In the genomic region with DNA sequence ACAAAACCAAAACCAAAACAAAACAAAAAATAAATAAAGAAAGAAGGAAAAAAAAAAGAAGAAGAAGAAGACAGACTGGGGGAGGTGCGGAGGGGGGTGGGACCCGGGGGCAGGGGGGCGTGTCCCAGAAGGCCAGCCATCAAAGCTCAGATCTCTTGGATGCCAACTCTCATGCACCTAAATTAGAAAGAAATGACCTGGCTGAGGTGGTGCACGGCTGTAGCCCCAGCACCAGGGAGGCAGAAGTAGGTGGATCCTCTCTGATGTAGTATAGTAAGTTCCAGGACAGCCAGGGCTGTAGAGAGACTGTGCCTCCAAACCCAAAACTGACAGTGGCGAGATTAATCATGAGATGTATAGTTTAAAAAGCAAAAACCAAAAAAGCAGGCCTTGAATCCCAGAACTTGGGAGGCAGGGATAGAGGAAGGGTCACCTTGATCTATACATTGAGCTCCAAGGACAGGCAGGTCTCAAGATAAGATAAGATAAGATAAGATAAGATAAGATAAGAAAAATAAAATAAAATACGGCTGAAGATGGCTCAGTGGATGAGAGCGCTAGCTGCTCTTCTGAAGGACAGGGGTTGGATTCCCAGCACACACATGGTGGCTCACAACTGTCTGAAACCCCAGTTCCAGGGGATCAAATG, we compare ENCODE assay signal across 7 mouse cellular contexts. TPM values are rescaled to one million over a fixed set of nuclear protein-coding genes. Genes with fewer than 3 reads are reported as not detected.
A peak's percentile ranks its signal among the peaks of the same experiment; 100 is the strongest.
DNase-seq lines count a peak whose midpoint lies in the region; ATAC-seq and TF ChIP-seq lines count a peak whose summit lies in the region.

No protein-coding gene starts in this region.

- in situ Hi-C loops in CH12.LX (cut with MboI; ENCODE audit: low pct_ligation_motif_present, low pct_unique_long_range_greater_than_20kb, low sequenced_read_pairs), result no loop called here

- no peak for DNase-seq in kidney, postnatal 14 days
- no peak for DNase-seq in CH12.LX (ENCODE audit: extremely low read depth)
- no peak for DNase-seq in yolk sac, embryonic 10.5 days (ENCODE audit: low spot score)
- no peak for DNase-seq in natural killer cell, adult 2 months (ENCODE audit: low spot score in 2 of 2)

- TF ChIP-seq POLR2A in CH12.LX (IDR thresholded peaks at IDR 0.05; ENCODE audit: low read depth, low read length), result no peak

- ATAC-seq in kidney, embryonic 16.5 days (ENCODE audit: low FRiP score, low TSS enrichment), result 0 out of 2 replicates have a peak, but pooled peaks have one; percentile 39
- ATAC-seq in granulocyte monocyte progenitor cell, adult 5-6 weeks (replicated peaks; ENCODE audit: poor library complexity, severe bottlenecking), result peak; percentile 40
- peak; percentile 18; the same call in 1 of the 2 replicates for ATAC-seq in megakaryocyte progenitor cell, adult 5-6 weeks (replicated peaks; ENCODE audit: poor library complexity)

- H3K27me3 ChIP-seq in kidney, embryonic 16.5 days (ENCODE audit: insufficient read depth, low read length), result no peaks in the 10 kb centered on the region
- no peaks in the 10 kb centered on the region for H3K27me3 ChIP-seq in CH12.LX (replicated peaks)

- H3K4me1 ChIP-seq in kidney, embryonic 16.5 days (ENCODE audit: insufficient read depth, low read length), result peaks cover 4% of the 10 kb centered on the region; the same call in 1 of the 2 replicates
- H3K4me1 ChIP-seq in CH12.LX (ENCODE audit: control insufficient read depth in 1 of 2, insufficient read depth in 2 of 2), result peaks cover 5 to 17% of the 10 kb centered on the region in 2 experiments

- H3K27ac ChIP-seq in kidney, embryonic 16.5 days (ENCODE audit: low read length), result no peak overlapping the region
- H3K27ac ChIP-seq in CH12.LX (ENCODE audit: insufficient read depth, low read depth), result no peak overlapping the region

- H3K36me3 ChIP-seq in kidney, embryonic 16.5 days (ENCODE audit: insufficient read depth, low read length), result no peaks in the 10 kb centered on the region
- H3K36me3 ChIP-seq in CH12.LX (replicated peaks in 1 of 2; ENCODE audit: control insufficient read depth in 1 of 2, insufficient read depth in 1 of 2, low read length in 1 of 2), result no peaks in the 10 kb centered on the region

- no peak overlapping the region for H3K4me3 ChIP-seq in kidney, embryonic 16.5 days (ENCODE audit: low read length)
- H3K4me3 ChIP-seq in CH12.LX (replicated peaks in 1 of 3; ENCODE audit: low read depth in 2 of 3, low read length in 2 of 3, poor library complexity in 1 of 3), result no peak overlapping the region

- WGBS in kidney, embryonic 16.5 days, result 69% methylated on average over 7 of the region's 7 CpGs

- H3K9me3 ChIP-seq in kidney, embryonic 16.5 days (ENCODE audit: low read length), result no peaks in the 10 kb centered on the region
- H3K9me3 ChIP-seq in CH12.LX (replicated peaks; ENCODE audit: low read length), result peaks cover 4% of the 10 kb centered on the region

- dilution Hi-C loops in CH12.LX (cut with MboI; ENCODE audit: extremely low pct_ligation_motif_present, extremely low pct_unique_long_range_greater_than_20kb, low sequenced_read_pairs), result no loop called here

- TF ChIP-seq CTCF in CH12.LX (conservative IDR thresholded peaks at IDR 0.05 in 1 of 2, IDR thresholded peaks at IDR 0.05 in 1 of 2; ENCODE audit: low read depth in 2 of 2, low read length in 2 of 2), result no peak

- TF ChIP-seq RAD21 in CH12.LX (IDR thresholded peaks at IDR 0.05; ENCODE audit: low read depth, low read length), result no peak

- H3K79me2 ChIP-seq in CH12.LX (replicated peaks; ENCODE audit: control insufficient read depth, extremely low read depth, insufficient read depth, poor library complexity, severe bottlenecking), result no peaks in the 10 kb centered on the region

- TF ChIP-seq EP300 in CH12.LX (IDR thresholded peaks at IDR 0.05; ENCODE audit: low read length), result no peak

- H3K4me2 ChIP-seq in kidney, embryonic 16.5 days (replicated peaks; ENCODE audit: low read depth, low read length), result no peak overlapping the region
- peak overlapping the region; percentile 58; the same call in 1 of the 2 replicates for H3K4me2 ChIP-seq in CH12.LX (ENCODE audit: insufficient read depth, low read depth, poor library complexity, severe bottlenecking)

- no peak overlapping the region for H3K9ac ChIP-seq in kidney, embryonic 16.5 days (replicated peaks; ENCODE audit: low read length)
- H3K9ac ChIP-seq in CH12.LX (ENCODE audit: insufficient read depth, low read depth), result no peak overlapping the region; the same call in 1 of the 2 replicates

TF ChIP-seq in CH12.LX, 34 proteins besides CTCF, POLR2A, EP300 and RAD21:
- no peak for TF ChIP-seq MEF2A (IDR thresholded peaks at IDR 0.05; ENCODE audit: borderline replicate concordance, low read depth, low read length)
- TF ChIP-seq PAX5 (IDR thresholded peaks at IDR 0.05; ENCODE audit: low read length), result no peak
- TF ChIP-seq JUND (conservative IDR thresholded peaks at IDR 0.05; ENCODE audit: low read depth, low read length), result no peak
- no peak for TF ChIP-seq USF1 (IDR thresholded peaks at IDR 0.05; ENCODE audit: low read depth, low read length)
- no peak for TF ChIP-seq ZMIZ1 (IDR thresholded peaks at IDR 0.05; ENCODE audit: low read depth, low read length)
- no peak for TF ChIP-seq ZNF384 (IDR thresholded peaks at IDR 0.05; ENCODE audit: low read depth, low read length)
- TF ChIP-seq HCFC1 (IDR thresholded peaks at IDR 0.05; ENCODE audit: low read depth, low read length), result no peak
- no peak for TF ChIP-seq CHD2 (IDR thresholded peaks at IDR 0.05; ENCODE audit: low read length)
- no peak for TF ChIP-seq KAT2A (IDR thresholded peaks at IDR 0.05; ENCODE audit: insufficient replicate concordance, low read length)
- no peak for TF ChIP-seq MXI1 (IDR thresholded peaks at IDR 0.05; ENCODE audit: low read depth, low read length)
- TF ChIP-seq NRF1 (IDR thresholded peaks at IDR 0.05; ENCODE audit: low read depth, low read length), result no peak
- no peak for TF ChIP-seq JUN (IDR thresholded peaks at IDR 0.05; ENCODE audit: insufficient read depth, low read depth, low read length)
- TF ChIP-seq UBTF (IDR thresholded peaks at IDR 0.05; ENCODE audit: low read depth, low read length), result no peak
- TF ChIP-seq SMC3 (IDR thresholded peaks at IDR 0.05; ENCODE audit: low read depth, low read length), result no peak
- no peak for TF ChIP-seq TCF12 (IDR thresholded peaks at IDR 0.05; ENCODE audit: low read depth, low read length)
- no peak for TF ChIP-seq E2F4 (IDR thresholded peaks at IDR 0.05; ENCODE audit: insufficient replicate concordance, low read depth, low read length)
- no peak for TF ChIP-seq MAX (IDR thresholded peaks at IDR 0.05; ENCODE audit: low read length)
- no peak for TF ChIP-seq ELF1 (IDR thresholded peaks at IDR 0.05; ENCODE audit: low read depth, low read length)
- no peak for TF ChIP-seq GABPA (IDR thresholded peaks at IDR 0.05; ENCODE audit: insufficient replicate concordance, low read depth, low read length)

RNA-seq across cellular contexts. Expression of a gene that starts 14.3 kb away (rescaled TPM):
- polyA plus RNA-seq in kidney, embryonic 16.5 days (2015; fragmentation: Nextera tagmentation; extraction: Ambion mirVana), result 611 and 649 TPM in 2 replicates
- 2,337 and 2,579 TPM in 2 replicates for total RNA-seq in CH12.LX (2012; rRNA removed)
- 2,739 and 3,070 TPM in 2 replicates for total RNA-seq in CH12.LX (2014; rRNA removed)
- polyA plus RNA-seq in CH12.LX (2012; ENCODE audit: insufficient read length, low read depth), result 96.4 and 348 TPM in 2 replicates
- 1,672 and 1,793 TPM in 2 replicates for total RNA-seq in granulocyte monocyte progenitor cell, adult 5-6 weeks (2014; fragmentation: Nextera tagmentation)
- 1,306 and 1,376 TPM in 2 replicates for total RNA-seq in granulocyte monocyte progenitor cell, adult 5-6 weeks (2017)
- total RNA-seq in megakaryocyte progenitor cell, adult 5-6 weeks (2015), result 1,404 and 1,464 TPM in 2 replicates
- 1,643 and 1,702 TPM in 2 replicates for total RNA-seq in megakaryocyte progenitor cell, adult 5-6 weeks (2017)

RNA-seq across cellular contexts. Expression of a gene that starts 17.1 kb away (rescaled TPM):
- 12.0 and 13.9 TPM in 2 replicates for polyA plus RNA-seq in kidney, embryonic 16.5 days (2015; fragmentation: Nextera tagmentation; extraction: Ambion mirVana)
- total RNA-seq in CH12.LX (2012; rRNA removed), result 24.9 and 26.9 TPM in 2 replicates
- 27.5 and 28.2 TPM in 2 replicates for total RNA-seq in CH12.LX (2014; rRNA removed)
- 16.9 and 19.2 TPM in 2 replicates for polyA plus RNA-seq in CH12.LX (2012; ENCODE audit: insufficient read length, low read depth)
- total RNA-seq in granulocyte monocyte progenitor cell, adult 5-6 weeks (2014; fragmentation: Nextera tagmentation), result 15.2 and 16.5 TPM in 2 replicates
- total RNA-seq in granulocyte monocyte progenitor cell, adult 5-6 weeks (2017), result 17.0 and 25.5 TPM in 2 replicates
- total RNA-seq in megakaryocyte progenitor cell, adult 5-6 weeks (2015), result 9.3 and 16.0 TPM in 2 replicates
- 13.4 and 33.3 TPM in 2 replicates for total RNA-seq in megakaryocyte progenitor cell, adult 5-6 weeks (2017)

RNA-seq across cellular contexts. Expression of a gene that starts 21.9 kb away (rescaled TPM):
- polyA plus RNA-seq in kidney, embryonic 16.5 days (2015; fragmentation: Nextera tagmentation; extraction: Ambion mirVana), result 16.5 and 18.9 TPM in 2 replicates
- total RNA-seq in CH12.LX (2012; rRNA removed) (21.4 and 25.6 TPM in 2 replicates), CH12.LX (2014; rRNA removed) (33.0 and 35.5 TPM in 2 replicates)
- polyA plus RNA-seq in CH12.LX (2012; ENCODE audit: insufficient read length, low read depth), result 17.7 and 19.8 TPM in 2 replicates
- total RNA-seq in granulocyte monocyte progenitor cell, adult 5-6 weeks (2014; fragmentation: Nextera tagmentation), result 28.3 and 30.6 TPM in 2 replicates
- 41.1 and 48.1 TPM in 2 replicates for total RNA-seq in granulocyte monocyte progenitor cell, adult 5-6 weeks (2017)
- 37.2 and 38.2 TPM in 2 replicates for total RNA-seq in megakaryocyte progenitor cell, adult 5-6 weeks (2015)
- total RNA-seq in megakaryocyte progenitor cell, adult 5-6 weeks (2017), result 38.7 and 45.1 TPM in 2 replicates

RNA-seq across cellular contexts. Expression of a gene that starts 56.7 kb away (rescaled TPM):
- polyA plus RNA-seq in kidney, embryonic 16.5 days (2015; fragmentation: Nextera tagmentation; extraction: Ambion mirVana), result 2.1 and 2.2 TPM in 2 replicates
- total RNA-seq in CH12.LX (2012; rRNA removed) (10.2 and 12.3 TPM in 2 replicates), CH12.LX (2014; rRNA removed) (4.6 and 5.4 TPM in 2 replicates)
- polyA plus RNA-seq in CH12.LX (2012; ENCODE audit: insufficient read length, low read depth), result 9.9 and 10.6 TPM in 2 replicates
- 4.9 and 7.3 TPM in 2 replicates for total RNA-seq in granulocyte monocyte progenitor cell, adult 5-6 weeks (2014; fragmentation: Nextera tagmentation)
- 4.2 and 6.1 TPM in 2 replicates for total RNA-seq in granulocyte monocyte progenitor cell, adult 5-6 weeks (2017)
- total RNA-seq in megakaryocyte progenitor cell, adult 5-6 weeks (2015), result 4.4 and 6.3 TPM in 2 replicates
- total RNA-seq in megakaryocyte progenitor cell, adult 5-6 weeks (2017), result 4.4 and 6.9 TPM in 2 replicates
